Mouse (Mus musculus): Measurements from ENCODE around the gene Ccr6. TPM values are rescaled to one million over a fixed set of nuclear protein-coding genes. Genes with fewer than 3 reads are reported as not detected.
A peak's percentile ranks its signal among the peaks of the same experiment; 100 is the strongest.
"Not testable (repeated sequence)": the region's sequence is repeated elsewhere in the genome, so short reads cannot be mapped to it uniquely, and the experiment has no call there.

Gene Ccr6
- polyA plus RNA-seq (2014; fragmentation: Nextera tagmentation; extraction: Ambion mirVana): 0.11 TPM in 1 of 2 replicates, not detected in the other

GRCm38 (mm10) chr17:8235743-8236142, at the start of gene Ccr6:
Gene Ccr6 (plus strand): TSS chr17:8236043.
- WGBS: 75% methylated on average over 3 of the region's 3 CpGs
- no peak within 1 kb of the TSS for H3K9ac ChIP-seq (ENCODE audit: low read length)
- ATAC-seq (ENCODE audit: low FRiP score) (no peak), DNase-seq (ENCODE audit: low spot score, missing footprints) (no peak)
- no peaks in the 10 kb centered on the region for H3K27me3 ChIP-seq (ENCODE audit: control insufficient read depth, insufficient read depth, low read length)
- H3K4me1 ChIP-seq (ENCODE audit: control insufficient read depth, insufficient read depth, low read length): no peaks in the 10 kb centered on the region
- H3K36me3 ChIP-seq (ENCODE audit: control insufficient read depth, insufficient read depth, low read length): no peaks in the 10 kb centered on the region
- no peak within 1 kb of the TSS for H3K27ac ChIP-seq (ENCODE audit: low read depth, low read length)
- no peak within 1 kb of the TSS for H3K4me3 ChIP-seq (ENCODE audit: low read depth, low read length)
- H3K4me2 ChIP-seq: no peak within 1 kb of the TSS
- no peaks in the 10 kb centered on the region for H3K9me3 ChIP-seq (ENCODE audit: control insufficient read depth, low read length)

GRCm38 (mm10) chr17:8193678-8194077, 42.2 kb upstream of the Ccr6 start:
- Histone ChIP-seq H3K4me2 (no peak overlapping the region), H3K4me3 (ENCODE audit: low read depth, low read length) (no peak overlapping the region), H3K9ac (ENCODE audit: low read length) (no peak overlapping the region), H3K36me3 (ENCODE audit: control insufficient read depth, insufficient read depth, low read length) (peaks cover 7% of the 10 kb centered on the region), H3K27ac (ENCODE audit: low read depth, low read length) (no peak overlapping the region), H3K27me3 (ENCODE audit: control insufficient read depth, insufficient read depth, low read length) (no peaks in the 10 kb centered on the region), H3K9me3 (ENCODE audit: control insufficient read depth, low read length) (no peaks in the 10 kb centered on the region), H3K4me1 (ENCODE audit: control insufficient read depth, insufficient read depth, low read length) (no peaks in the 10 kb centered on the region)
- no peak for DNase-seq (ENCODE audit: low spot score, missing footprints)
- ATAC-seq (ENCODE audit: low FRiP score): no peak
- WGBS: 93% methylated on average over 8 of the region's 8 CpGs

- Histone ChIP-seq H3K36me3 (ENCODE audit: control insufficient read depth, insufficient read depth, low read length) (peaks cover 7% of the 10 kb centered on the region), H3K4me3 (ENCODE audit: low read depth, low read length) (no peak overlapping the region), H3K4me1 (ENCODE audit: control insufficient read depth, insufficient read depth, low read length) (no peaks in the 10 kb centered on the region), H3K27me3 (ENCODE audit: control insufficient read depth, insufficient read depth, low read length) (no peaks in the 10 kb centered on the region), H3K9ac (ENCODE audit: low read length) (no peak overlapping the region), H3K4me2 (no peak overlapping the region), H3K9me3 (ENCODE audit: control insufficient read depth, low read length) (no peaks in the 10 kb centered on the region), H3K27ac (ENCODE audit: low read depth, low read length) (no peak overlapping the region)
- 96% methylated on average over 8 of the region's 8 CpGs for WGBS
- ATAC-seq (ENCODE audit: low FRiP score): no peak
- DNase-seq (ENCODE audit: low spot score, missing footprints): peak; percentile 31
These were observed 40.0 kb upstream of the Ccr6 start for GRCm38 (mm10) chr17:8195685-8196376.

GRCm38 (mm10) chr17:8197652-8198051, 38.2 kb upstream of the Ccr6 start:
- H3K9ac ChIP-seq (ENCODE audit: low read length): no peak overlapping the region
- no peaks in the 10 kb centered on the region for H3K9me3 ChIP-seq (ENCODE audit: control insufficient read depth, low read length)
- no peaks in the 10 kb centered on the region for H3K4me1 ChIP-seq (ENCODE audit: control insufficient read depth, insufficient read depth, low read length)
- ATAC-seq (ENCODE audit: low FRiP score) (no peak), DNase-seq (ENCODE audit: low spot score, missing footprints) (peak; percentile 84)
- no peak overlapping the region for H3K4me2 ChIP-seq
- H3K27me3 ChIP-seq (ENCODE audit: control insufficient read depth, insufficient read depth, low read length): no peaks in the 10 kb centered on the region
- H3K27ac ChIP-seq (ENCODE audit: low read depth, low read length): no peak overlapping the region
- WGBS: 71% methylated on average over 3 of the region's 3 CpGs
- H3K36me3 ChIP-seq (ENCODE audit: control insufficient read depth, insufficient read depth, low read length): peaks cover 5% of the 10 kb centered on the region; the same call in 1 of the 2 replicates
- H3K4me3 ChIP-seq (ENCODE audit: low read depth, low read length): no peak overlapping the region

GRCm38 (mm10) chr17:8199067-8199935, 36.5 kb upstream of the Ccr6 start:
- 92% methylated on average over 11 of the region's 11 CpGs for WGBS
- H3K27me3 ChIP-seq (ENCODE audit: control insufficient read depth, insufficient read depth, low read length): no peaks in the 10 kb centered on the region

GRCm38 (mm10) chr17:8199936-8200330, 35.9 kb upstream of the Ccr6 start:
- WGBS: 92% methylated on average over 1 of the region's 1 CpGs
- no peak for ATAC-seq (ENCODE audit: low FRiP score)
- no peak overlapping the region for H3K9ac ChIP-seq (ENCODE audit: low read length)
- H3K27ac ChIP-seq (ENCODE audit: low read depth, low read length): no peak overlapping the region
- DNase-seq (ENCODE audit: low spot score, missing footprints): peak; percentile 77
- H3K27me3 ChIP-seq (ENCODE audit: control insufficient read depth, insufficient read depth, low read length): no peaks in the 10 kb centered on the region
- no peak overlapping the region for H3K4me2 ChIP-seq
- H3K4me3 ChIP-seq (ENCODE audit: low read depth, low read length): no peak overlapping the region
- H3K4me1 ChIP-seq (ENCODE audit: control insufficient read depth, insufficient read depth, low read length): no peaks in the 10 kb centered on the region
- H3K9me3 ChIP-seq (ENCODE audit: control insufficient read depth, low read length): no peaks in the 10 kb centered on the region
- H3K36me3 ChIP-seq (ENCODE audit: control insufficient read depth, insufficient read depth, low read length): peaks cover 3% of the 10 kb centered on the region; the same call in 1 of the 2 replicates

More at GRCm38 (mm10) chr17:8199067-8199935, 36.5 kb upstream of the Ccr6 start:
- Histone ChIP-seq H3K4me1 (ENCODE audit: control insufficient read depth, insufficient read depth, low read length) (no peaks in the 10 kb centered on the region), H3K27ac (ENCODE audit: low read depth, low read length) (no peak overlapping the region), H3K9ac (ENCODE audit: low read length) (no peak overlapping the region), H3K4me2 (no peak overlapping the region), H3K4me3 (ENCODE audit: low read depth, low read length) (no peak overlapping the region), H3K36me3 (ENCODE audit: control insufficient read depth, insufficient read depth, low read length) (peaks cover 3% of the 10 kb centered on the region; the same call in 1 of the 2 replicates), H3K9me3 (ENCODE audit: control insufficient read depth, low read length) (no peaks in the 10 kb centered on the region)
- peak; percentile 60 for DNase-seq (ENCODE audit: low spot score, missing footprints)
- no peak for ATAC-seq (ENCODE audit: low FRiP score)

GRCm38 (mm10) chr17:8203487-8203886, 32.4 kb upstream of the Ccr6 start:
- H3K9ac ChIP-seq (ENCODE audit: low read length): no peak overlapping the region
- no peak overlapping the region for H3K4me3 ChIP-seq (ENCODE audit: low read depth, low read length)
- no peak overlapping the region for H3K4me2 ChIP-seq
- no peak overlapping the region for H3K27ac ChIP-seq (ENCODE audit: low read depth, low read length)
- H3K9me3 ChIP-seq (ENCODE audit: control insufficient read depth, low read length): no peaks in the 10 kb centered on the region
- no peak for DNase-seq (ENCODE audit: low spot score, missing footprints)
- ATAC-seq (ENCODE audit: low FRiP score): no peak
- no peaks in the 10 kb centered on the region for H3K36me3 ChIP-seq (ENCODE audit: control insufficient read depth, insufficient read depth, low read length)
- H3K4me1 ChIP-seq (ENCODE audit: control insufficient read depth, insufficient read depth, low read length): no peaks in the 10 kb centered on the region
- 89% methylated on average over 1 of the region's 1 CpGs for WGBS
- no peaks in the 10 kb centered on the region for H3K27me3 ChIP-seq (ENCODE audit: control insufficient read depth, insufficient read depth, low read length)

- H3K36me3 ChIP-seq (ENCODE audit: control insufficient read depth, insufficient read depth, low read length); H3K4me2 ChIP-seq; ATAC-seq (ENCODE audit: low FRiP score); H3K9ac ChIP-seq (ENCODE audit: low read length); H3K27me3 ChIP-seq (ENCODE audit: control insufficient read depth, insufficient read depth, low read length); H3K4me1 ChIP-seq (ENCODE audit: control insufficient read depth, insufficient read depth, low read length); H3K9me3 ChIP-seq (ENCODE audit: control insufficient read depth, low read length); H3K4me3 ChIP-seq (ENCODE audit: low read depth, low read length): not testable (repeated sequence)
- 82% methylated on average over 1 of the region's 1 CpGs for WGBS
- peak overlapping the region; percentile 10 for H3K27ac ChIP-seq (ENCODE audit: low read depth, low read length)
- DNase-seq (ENCODE audit: low spot score, missing footprints): peak; percentile 75
These were observed 30.6 kb upstream of the Ccr6 start for GRCm38 (mm10) chr17:8205221-8205631.

- Histone ChIP-seq H3K27me3 (ENCODE audit: control insufficient read depth, insufficient read depth, low read length) (no peaks in the 10 kb centered on the region), H3K27ac (ENCODE audit: low read depth, low read length) (no peak overlapping the region), H3K9me3 (ENCODE audit: control insufficient read depth, low read length) (no peaks in the 10 kb centered on the region), H3K4me3 (ENCODE audit: low read depth, low read length) (no peak overlapping the region), H3K4me1 (ENCODE audit: control insufficient read depth, insufficient read depth, low read length) (no peaks in the 10 kb centered on the region), H3K36me3 (ENCODE audit: control insufficient read depth, insufficient read depth, low read length) (no peaks in the 10 kb centered on the region), H3K4me2 (no peak overlapping the region), H3K9ac (ENCODE audit: low read length) (no peak overlapping the region)
- ATAC-seq (ENCODE audit: low FRiP score) (no peak), DNase-seq (ENCODE audit: low spot score, missing footprints) (peak; percentile 60)
- 90% methylated on average over 5 of the region's 5 CpGs for WGBS
These were observed 29.2 kb upstream of the Ccr6 start for GRCm38 (mm10) chr17:8206691-8207090.

Measured in midbrain, embryonic 11.5 days (tissue).